Mouse (Mus musculus): ENCODE data around the gene Gabrg1.

Gabrg1 gene

DNA sequence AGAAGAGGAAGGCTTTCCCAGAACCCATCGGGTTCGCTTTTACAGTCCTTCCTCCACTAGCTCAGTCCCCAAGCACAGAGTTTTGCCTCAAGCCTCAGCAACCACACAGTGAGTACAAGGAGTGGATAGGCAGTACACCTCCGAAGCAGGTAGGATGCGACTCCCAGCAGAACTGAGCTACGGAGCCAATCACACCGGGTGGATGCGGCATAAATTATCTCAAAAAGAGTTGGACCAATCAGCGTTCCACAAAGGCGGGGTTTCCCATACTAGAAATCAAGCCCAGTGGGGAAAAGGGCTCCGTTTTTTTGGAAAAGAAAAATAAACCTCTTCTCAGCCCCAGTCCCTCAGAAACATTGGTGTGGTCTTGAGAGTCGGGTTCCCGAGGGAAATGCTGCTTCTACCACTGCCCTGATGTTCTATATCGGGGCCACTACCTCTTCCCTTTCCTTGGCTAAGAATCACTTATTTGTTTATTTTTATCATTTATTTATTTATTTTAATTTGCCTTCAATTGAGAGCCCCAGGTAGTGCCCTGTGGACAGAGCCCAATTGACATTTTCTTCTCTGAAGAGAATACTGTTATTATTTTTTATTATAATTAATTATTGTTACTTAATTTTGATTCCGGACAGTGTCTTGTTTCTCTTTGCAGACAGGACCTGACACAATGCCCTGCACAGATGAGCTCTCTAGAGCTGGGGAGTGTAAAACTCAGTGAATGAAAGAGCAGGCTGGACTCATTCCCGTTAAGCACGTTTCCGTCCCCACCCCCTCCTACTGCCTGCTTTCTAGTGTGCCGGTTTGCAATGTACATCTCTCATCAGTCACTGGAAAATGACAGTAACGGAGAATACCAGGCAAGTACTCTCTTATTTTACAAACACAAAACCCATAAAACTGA lies at the start of gene Gabrg1:
Gabrg1 (minus strand) TSS at position 426 of the 904 bp plus-strand sequence.
- peak; percentile 40 for DNase-seq (ENCODE audit: low spot score)

- DNase-seq (ENCODE audit: low spot score): no peak
These were observed 41.6 kb upstream of the Gabrg1 start for GRCm38 (mm10) chr5:70884026-70884425.

- no peak for DNase-seq (ENCODE audit: low spot score)
These were observed 27.7 kb upstream of the Gabrg1 start for GRCm38 (mm10) chr5:70870081-70870480.

GRCm38 (mm10) chr5:70843096-70843734 lies 798 bp upstream of the Gabrg1 start:
- DNase-seq (ENCODE audit: low spot score): peak; percentile 37

DNA sequence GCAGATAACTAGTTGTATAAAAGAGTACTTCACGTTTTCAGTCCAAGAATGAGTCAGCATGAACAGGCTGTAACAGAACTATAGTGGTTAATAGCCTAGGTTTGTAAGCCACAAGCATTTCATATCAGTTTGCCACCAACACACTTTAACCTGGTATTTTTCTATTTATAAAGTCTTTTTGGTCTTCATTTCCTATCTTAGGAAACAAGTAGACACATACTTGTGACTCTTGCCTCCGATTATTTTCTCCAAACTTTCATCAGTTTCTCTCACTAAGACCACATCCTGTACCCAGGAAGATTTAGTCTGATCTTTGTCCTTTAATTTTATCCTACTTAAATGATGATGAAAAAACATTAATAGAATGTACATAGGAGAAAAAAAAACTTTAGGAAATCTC lies 23.7 kb downstream of the Gabrg1 start:
- DNase-seq (ENCODE audit: low spot score): no peak

GRCm38 (mm10) chr5:70736156-70736555 lies 106.3 kb downstream of the Gabrg1 start:
- no peak for DNase-seq (ENCODE audit: low spot score)

GRCm38 (mm10) chr5:70704361-70704760 lies 138.1 kb downstream of the Gabrg1 start:
- no peak for DNase-seq (ENCODE audit: low spot score)
